Mouse (Mus musculus) adrenal gland (tissue): ENCODE data around the gene Lrrc74a.

Source experiments
- intact Hi-C: fragments of 180-260 bp; cut with DNase I; formaldehyde crosslinking; loops from one replicate; pipeline ENCODE4 v1.15.1; 2025

Gene Lrrc74a

GRCm38 (mm10) chr12:86719961-86720639 lies 14.1 kb upstream of the Lrrc74a start:
- intact Hi-C loops: no loop called here

GRCm38 (mm10) chr12:86721453-86721852 lies 12.7 kb upstream of the Lrrc74a start:
- intact Hi-C loops: no loop called here

GRCm38 (mm10) chr12:86724300-86724699 lies 9.9 kb upstream of the Lrrc74a start:
- intact Hi-C loops: no loop called here

- intact Hi-C loops: no loop called here
Measured at GRCm38 (mm10) chr12:86725706-86726105, 8.5 kb upstream of the Lrrc74a start.

GRCm38 (mm10) chr12:86726120-86726640 lies 8.0 kb upstream of the Lrrc74a start, which contains the start of gene Angel1:
Angel1 (minus strand) TSS chr12:86726460.
- intact Hi-C loops: no loop called here

GRCm38 (mm10) chr12:86761036-86761435 lies 26.9 kb downstream of the Lrrc74a start:
- intact Hi-C loops: no loop called here

- intact Hi-C loops: no loop called here
Measured at GRCm38 (mm10) chr12:86764060-86764459, 29.9 kb downstream of the Lrrc74a start.

GRCm38 (mm10) chr12:86766467-86766866 lies 32.3 kb downstream of the Lrrc74a start:
- intact Hi-C loops: no loop called here

- intact Hi-C loops: loop anchor here (2.0 kb wide), 3 partner anchors 155 to 285 kb away; no protein-coding TSS in a partner anchor
Measured at GRCm38 (mm10) chr12:86767868-86768631, 33.9 kb downstream of the Lrrc74a start.

GRCm38 (mm10) chr12:86768986-86769580 lies 34.9 kb downstream of the Lrrc74a start:
- intact Hi-C loops: loop anchor here (2.0 kb wide), 3 partner anchors 154 to 284 kb away; no protein-coding TSS in a partner anchor

GRCm38 (mm10) chr12:86769819-86770218 lies 35.6 kb downstream of the Lrrc74a start:
- intact Hi-C loops: loop anchor here (2.0 kb wide), 3 partner anchors 153 to 283 kb away; no protein-coding TSS in a partner anchor

GRCm38 (mm10) chr12:86770261-86770670 lies 36.1 kb downstream of the Lrrc74a start:
- intact Hi-C loops: no loop called here

GRCm38 (mm10) chr12:86770927-86771326 lies 36.8 kb downstream of the Lrrc74a start:
- intact Hi-C loops: no loop called here

- intact Hi-C loops: loop anchor here (1.0 kb wide), 1 partner anchor 152 kb away; no protein-coding TSS in a partner anchor
Measured at GRCm38 (mm10) chr12:86771823-86772427, 37.8 kb downstream of the Lrrc74a start.

- intact Hi-C loops: loop anchor here (1.0 kb wide), 1 partner anchor 152 kb away; no protein-coding TSS in a partner anchor
Measured at GRCm38 (mm10) chr12:86772551-86772950, 38.4 kb downstream of the Lrrc74a start.

GRCm38 (mm10) chr12:86775561-86776280 lies 41.6 kb downstream of the Lrrc74a start:
- intact Hi-C loops: no loop called here

- intact Hi-C loops: no loop called here
Measured at GRCm38 (mm10) chr12:86776341-86776860, 42.2 kb downstream of the Lrrc74a start.

- intact Hi-C loops: no loop called here
Measured at GRCm38 (mm10) chr12:86778531-86778930, 44.4 kb downstream of the Lrrc74a start.

- intact Hi-C loops: no loop called here
Measured at GRCm38 (mm10) chr12:86779206-86779989, 45.2 kb downstream of the Lrrc74a start.
